Mouse (Mus musculus) heart, adult 8-10 months (tissue): ENCODE measurements around the gene Nf1. TPM values are rescaled to one million over a fixed set of nuclear protein-coding genes. Genes with fewer than 3 reads are reported as not detected.

Experiments used
- DNase-seq: peaks from one replicate; pipeline ENCODE4 v3.0.0; 2022; ENCODE audit warnings: low spot score
- total RNA-seq, 4 experiments: library from RNA; stranded (reverse); gene quantifications; 2 replicates each; pipeline ENCODE4 v1.2.4; 2022

Gene Nf1
- total RNA-seq, 4 experiments from 2014 or later: 25.2 to 31.6 (median 29.9) TPM

DNA sequence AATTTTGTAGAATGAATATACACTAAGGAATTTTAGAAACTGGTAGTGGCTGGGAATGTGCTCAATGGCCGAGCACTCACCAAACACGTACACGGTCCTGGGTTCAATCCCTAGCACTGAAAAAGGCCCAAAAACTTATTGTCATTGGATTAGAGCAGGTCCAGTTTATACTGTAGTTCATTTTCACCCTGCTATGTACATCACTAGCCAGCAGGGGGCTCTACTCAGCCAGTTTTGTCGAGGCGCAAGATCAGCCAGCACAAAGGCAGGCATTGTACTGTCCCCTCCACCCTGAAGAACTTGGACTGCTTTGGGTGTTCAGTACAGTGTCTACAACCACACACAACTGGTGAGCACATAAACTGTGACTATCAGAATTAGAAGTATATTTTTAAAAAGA lies 244.7 kb downstream of the Nf1 start:
- DNase-seq: peak; percentile 43

GRCm38 (mm10) chr11:79589317-79590075 lies 250.0 kb downstream of the Nf1 start:
- no peak for DNase-seq

- no peak for DNase-seq
These were observed 251.4 kb downstream of the Nf1 start, which contains the start of gene Rab11fip4 for GRCm38 (mm10) chr11:79590664-79591590. TSS of gene Rab11fip4 (plus strand) at chr11:79591212.

GRCm38 (mm10) chr11:79591591-79591975 lies 252.1 kb downstream of the Nf1 start:
- no peak for DNase-seq

DNA sequence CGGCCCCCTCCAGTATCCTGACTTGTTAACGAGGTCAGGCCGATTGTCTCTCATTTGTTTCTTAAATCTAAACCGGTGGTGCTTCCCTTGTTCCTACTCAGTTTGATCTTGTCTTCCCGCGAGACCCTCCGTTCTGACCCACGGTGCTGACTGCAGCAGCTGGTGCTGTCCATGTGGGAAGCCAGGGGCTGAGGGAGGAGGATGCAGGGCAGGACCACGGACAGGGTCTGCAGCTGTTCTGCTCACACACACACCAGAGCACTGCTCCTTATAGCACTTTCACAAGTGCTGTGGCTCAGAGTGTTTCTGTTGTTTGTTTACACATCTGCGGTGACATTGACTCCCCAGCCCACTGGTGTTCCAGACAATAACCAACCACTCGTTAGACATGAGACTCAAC lies 254.0 kb downstream of the Nf1 start:
- DNase-seq: no peak

GRCm38 (mm10) chr11:79610454-79610853 lies 271.0 kb downstream of the Nf1 start:
- DNase-seq: no peak

GRCm38 (mm10) chr11:79611011-79611666 lies 271.6 kb downstream of the Nf1 start:
- no peak for DNase-seq

DNA sequence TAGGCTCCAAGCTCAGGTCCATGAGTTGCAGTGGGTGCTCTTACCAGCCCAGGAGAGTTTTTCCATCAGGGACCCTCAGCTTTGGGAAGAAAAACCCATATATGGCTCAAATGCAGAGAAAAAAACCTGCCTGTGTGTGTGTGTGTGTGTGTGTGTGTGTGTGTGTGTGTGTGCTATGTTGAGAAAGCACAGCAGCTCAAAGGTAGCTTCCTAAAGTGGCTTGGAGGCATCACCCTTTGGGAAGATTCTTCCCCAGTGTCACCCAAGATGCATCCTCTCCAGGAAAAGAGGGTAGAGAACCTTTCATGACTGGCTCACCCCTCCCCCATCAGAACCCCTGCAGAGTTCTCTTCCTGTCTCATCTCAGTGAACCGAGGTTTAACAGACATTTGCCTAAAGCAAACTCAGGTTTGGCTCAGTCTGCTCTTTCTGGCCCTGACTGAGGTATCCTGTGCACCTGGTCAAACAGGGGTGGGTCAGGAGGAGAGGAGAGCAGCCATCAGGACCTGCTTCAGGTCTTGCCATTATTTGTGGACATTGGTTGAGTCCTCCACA lies 272.6 kb downstream of the Nf1 start:
- DNase-seq: no peak

DNA sequence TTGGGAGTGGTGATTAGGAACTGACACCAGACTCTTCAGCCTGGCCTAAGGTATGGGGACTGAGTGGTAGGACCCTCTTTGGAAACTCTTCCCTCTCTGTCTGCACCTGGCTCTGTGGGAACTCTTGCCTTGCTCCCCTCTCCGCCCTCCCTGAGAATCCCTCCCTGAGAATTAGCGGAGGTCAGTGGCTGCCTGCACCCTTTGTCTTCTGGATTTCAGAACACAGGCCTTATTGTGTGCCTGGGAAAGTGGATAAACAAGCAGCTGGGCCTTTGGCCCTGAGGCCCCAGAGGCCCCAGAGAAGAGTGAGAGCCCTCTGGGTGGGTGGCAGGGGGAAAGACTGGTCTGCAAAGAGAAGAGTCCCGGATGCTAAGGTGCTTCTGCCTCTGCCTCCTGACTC lies 273.6 kb downstream of the Nf1 start:
- no peak for DNase-seq

DNA sequence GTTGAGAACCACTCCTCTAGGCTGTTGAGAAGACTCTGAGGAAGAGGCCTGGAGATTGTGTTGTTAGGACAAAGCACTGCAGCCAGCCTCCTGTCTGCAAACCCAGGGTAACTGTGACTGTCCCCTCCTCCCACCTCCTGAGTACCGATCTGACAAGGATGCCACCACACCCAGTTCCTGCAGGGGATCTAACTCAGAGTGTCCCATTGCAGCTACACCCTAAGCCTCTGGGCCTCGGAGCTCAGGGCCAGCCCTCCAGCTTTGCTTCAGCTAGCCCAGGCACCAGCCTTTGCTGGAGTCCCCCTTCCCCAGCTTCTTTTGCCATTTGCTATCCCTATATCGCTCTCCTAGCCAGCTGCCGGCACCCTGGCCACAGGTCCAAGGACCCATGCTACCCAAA lies 274.2 kb downstream of the Nf1 start:
- DNase-seq: no peak

- DNase-seq: no peak
These were observed 275.4 kb downstream of the Nf1 start for GRCm38 (mm10) chr11:79614880-79615279.

GRCm38 (mm10) chr11:79615871-79616270 lies 276.4 kb downstream of the Nf1 start:
- no peak for DNase-seq

DNA sequence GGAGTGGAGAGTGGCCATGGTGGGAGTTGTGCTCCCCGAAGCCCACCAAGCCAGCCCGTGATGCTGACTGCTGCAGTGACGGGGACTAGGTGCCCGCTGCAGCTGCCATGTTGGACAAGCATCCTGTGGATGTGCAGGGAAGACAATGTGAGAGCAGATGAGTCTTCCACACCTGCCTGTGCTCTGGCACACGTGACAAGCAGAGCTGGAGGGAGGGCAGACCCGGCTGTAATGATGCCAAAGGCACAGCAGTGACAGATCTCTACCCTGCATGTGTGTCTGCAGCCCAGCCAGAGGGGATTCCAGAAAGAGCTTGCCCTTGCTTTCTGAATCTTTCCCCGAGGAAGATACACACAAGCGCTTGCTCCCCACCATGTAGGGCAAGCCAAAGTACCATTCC lies 278.5 kb downstream of the Nf1 start:
- no peak for DNase-seq

- DNase-seq: peak; percentile 15
These were observed 283.5 kb downstream of the Nf1 start for GRCm38 (mm10) chr11:79623029-79623428.

- DNase-seq: peak; percentile 52
These were observed 285.4 kb downstream of the Nf1 start for GRCm38 (mm10) chr11:79624801-79625302.

- DNase-seq: no peak
These were observed 289.2 kb downstream of the Nf1 start for GRCm38 (mm10) chr11:79628716-79629115.

- no peak for DNase-seq
These were observed 290.4 kb downstream of the Nf1 start for GRCm38 (mm10) chr11:79629752-79630374.

DNA sequence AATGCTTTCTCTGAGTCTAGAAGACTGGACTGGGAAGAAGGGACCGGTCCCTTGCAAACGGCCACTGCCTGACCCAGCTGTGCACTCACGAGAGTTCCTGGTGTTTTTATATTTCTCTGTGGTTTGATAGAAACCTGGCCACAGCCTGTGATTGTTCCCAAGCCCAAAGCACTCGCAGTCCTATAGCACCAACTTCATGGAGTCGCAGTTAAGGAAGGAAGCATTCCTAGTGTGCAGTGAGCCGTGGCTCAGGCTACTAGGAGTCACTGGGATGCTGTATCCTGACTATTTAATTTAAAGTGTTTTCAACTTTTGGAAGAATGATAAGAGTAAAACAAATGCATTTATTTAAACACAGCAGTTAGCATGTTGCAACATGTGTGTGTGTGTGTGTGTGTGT lies 291.0 kb downstream of the Nf1 start:
- no peak for DNase-seq
